Mouse (Mus musculus) G1E-ER4 (cell line): ENCODE data around the gene Usp36. TPM values are rescaled to one million over a fixed set of nuclear protein-coding genes. Genes with fewer than 3 reads are reported as not detected.

Experiments used
- GATA1 ChIP-seq: IDR thresholded peaks from one replicate; pipeline ENCODE4 v1.8.0; 2012; ENCODE audit warnings: low read length, inconsistent platforms
- polyA plus RNA-seq: library from polyadenylated mRNA; stranded (reverse); fragments of >175 nt; gene quantifications from 2 replicates; pipeline ENCODE4 v1.2.3, GENCODE M21; 2012

The Usp36 gene
- polyA plus RNA-seq, 1 experiment: 56.9 TPM

DNA sequence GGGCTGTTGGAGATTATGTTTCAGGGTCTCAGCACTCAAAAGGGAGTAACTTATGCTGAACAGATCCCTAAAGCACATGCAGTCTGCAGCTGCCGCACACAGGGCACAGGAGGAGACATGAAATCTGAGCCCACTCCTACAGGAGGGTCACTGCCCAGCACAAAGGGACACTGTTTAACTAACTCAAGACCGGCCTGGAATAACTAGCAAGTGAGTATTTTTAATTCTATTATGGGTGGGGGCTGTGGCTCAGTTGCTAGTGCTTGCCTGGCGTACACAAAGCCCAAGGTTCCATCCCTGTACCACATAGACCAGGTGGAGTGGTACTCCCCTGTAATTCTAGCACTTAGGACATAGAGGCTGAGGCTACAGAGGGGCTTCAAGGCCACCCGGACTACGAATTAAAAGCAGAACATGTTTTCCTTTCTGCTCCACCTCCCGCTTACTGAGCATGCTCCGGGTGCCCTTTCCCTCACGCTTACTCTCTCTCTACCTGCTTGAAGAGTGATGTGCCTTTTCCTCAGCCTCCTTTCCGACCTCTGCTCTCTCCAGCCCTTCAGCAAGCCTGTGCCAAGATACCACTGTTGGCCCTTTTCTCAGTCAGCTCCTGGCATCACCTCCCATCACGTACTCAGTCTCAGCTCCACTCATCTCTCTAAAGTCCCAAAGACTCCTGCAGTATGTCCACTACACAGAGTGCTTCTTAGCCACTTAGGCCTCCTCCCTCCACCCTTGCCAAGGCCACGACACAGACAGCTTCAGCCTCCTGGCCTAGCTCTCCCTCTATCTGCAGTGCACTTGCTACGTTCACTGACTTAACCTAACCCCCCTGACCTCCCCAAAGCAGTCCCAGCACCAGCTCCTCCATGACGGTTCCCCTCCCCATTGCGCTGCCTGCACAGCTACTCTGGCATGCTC, 50.5 kb downstream of the Usp36 start:
- TF ChIP-seq GATA1: no peak

DNA sequence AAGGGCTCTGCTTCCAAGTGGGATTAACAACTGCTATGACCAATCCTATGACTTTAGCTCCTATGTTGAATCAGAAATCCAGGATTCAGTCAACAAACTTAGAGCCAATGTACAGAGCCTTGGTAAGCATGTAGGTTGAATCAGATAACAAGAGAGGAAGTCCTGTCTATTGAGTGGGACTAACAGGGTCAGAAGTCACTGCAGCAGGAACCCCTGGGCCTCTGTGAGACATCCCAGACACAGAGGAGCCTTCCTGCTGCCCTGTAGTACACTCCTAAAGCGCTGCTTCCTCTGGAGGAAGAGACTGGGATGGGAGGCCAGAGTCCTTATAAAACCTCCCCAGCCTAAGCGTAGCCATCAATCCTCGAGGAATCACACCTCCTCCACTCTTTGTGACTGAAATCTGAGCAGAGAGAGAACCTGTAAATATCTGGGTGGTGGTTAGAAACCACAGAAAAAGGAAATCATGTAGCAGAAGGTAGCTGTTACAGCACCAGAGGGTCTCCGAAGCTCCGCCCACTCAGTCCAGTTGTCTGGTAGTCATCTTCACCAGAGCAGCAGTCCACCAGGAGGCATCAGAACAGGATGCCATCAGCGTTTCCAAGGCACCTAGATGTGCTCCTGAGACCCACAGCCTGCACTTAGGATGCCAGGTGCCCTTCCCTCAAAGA, 53.4 kb downstream of the Usp36 start:
- TF ChIP-seq GATA1: no peak

GRCm38 (mm10) chr11:118234929-118235328, 55.1 kb downstream of the Usp36 start:
- TF ChIP-seq GATA1: no peak

GRCm38 (mm10) chr11:118234500-118234899, 55.5 kb downstream of the Usp36 start:
- TF ChIP-seq GATA1: no peak

- no peak for TF ChIP-seq GATA1
These were observed 56.1 kb downstream of the Usp36 start for GRCm38 (mm10) chr11:118233924-118234323.

GRCm38 (mm10) chr11:118232314-118232831, 57.7 kb downstream of the Usp36 start:
- no peak for TF ChIP-seq GATA1

GRCm38 (mm10) chr11:118229941-118230340, 60.1 kb downstream of the Usp36 start:
- no peak for TF ChIP-seq GATA1

- no peak for TF ChIP-seq GATA1
These were observed 62.4 kb downstream of the Usp36 start for GRCm38 (mm10) chr11:118227650-118228049.

GRCm38 (mm10) chr11:118226850-118227249, 63.2 kb downstream of the Usp36 start:
- no peak for TF ChIP-seq GATA1

DNA sequence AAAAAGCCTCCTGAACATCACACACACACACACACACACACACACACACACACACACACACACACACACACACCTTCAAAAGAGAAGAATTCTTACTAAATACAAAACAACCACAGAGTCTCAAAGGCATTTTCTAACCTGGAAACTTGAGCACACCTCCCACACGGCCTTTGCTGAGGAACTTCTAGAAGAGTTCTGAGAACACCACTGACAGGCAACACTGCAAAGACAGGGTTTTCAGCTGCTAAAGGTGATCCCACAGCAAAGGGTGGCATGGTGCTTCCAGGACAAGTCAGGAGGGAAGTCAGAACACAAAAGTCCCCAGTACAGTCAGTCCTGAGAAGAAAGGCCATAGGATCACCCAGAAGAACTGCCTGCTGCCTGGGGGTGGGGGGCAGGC, 64.2 kb downstream of the Usp36 start:
- TF ChIP-seq GATA1: no peak

GRCm38 (mm10) chr11:118225056-118225836, 64.8 kb downstream of the Usp36 start:
- no peak for TF ChIP-seq GATA1

DNA sequence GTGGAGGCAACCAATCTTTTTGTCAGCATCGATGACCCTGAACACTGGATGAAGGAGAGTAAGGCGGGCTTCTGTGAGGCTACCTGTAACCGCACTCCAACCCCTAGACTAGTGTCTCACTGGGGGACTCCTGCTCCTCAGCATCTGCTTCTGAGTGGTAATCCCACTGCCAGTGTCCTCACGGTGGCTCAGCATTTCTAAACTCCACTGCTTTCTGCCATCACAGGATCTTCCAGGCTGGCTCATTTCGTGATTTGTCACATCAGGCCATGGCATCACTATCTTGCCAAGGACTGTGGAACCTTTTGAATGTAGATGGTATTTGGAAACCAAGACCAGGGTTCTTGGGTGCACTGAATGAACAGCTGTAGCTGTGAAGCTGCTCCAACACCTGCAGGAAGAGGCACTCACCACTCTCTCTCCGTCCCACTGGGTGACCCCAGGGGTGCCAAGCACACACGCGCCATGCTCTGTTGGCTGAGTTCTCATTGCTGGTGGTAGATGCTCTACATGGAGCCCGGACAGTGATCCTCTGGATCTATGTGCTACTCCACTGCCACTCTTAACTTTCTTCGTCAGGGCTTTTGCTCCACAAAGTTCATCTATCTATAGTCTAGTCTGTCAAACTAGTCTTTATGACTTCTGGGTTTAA, 66.5 kb downstream of the Usp36 start:
- no peak for TF ChIP-seq GATA1

- TF ChIP-seq GATA1: no peak
These were observed 67.1 kb downstream of the Usp36 start for GRCm38 (mm10) chr11:118222917-118223316.

GRCm38 (mm10) chr11:118222351-118222885, 67.6 kb downstream of the Usp36 start:
- no peak for TF ChIP-seq GATA1

DNA sequence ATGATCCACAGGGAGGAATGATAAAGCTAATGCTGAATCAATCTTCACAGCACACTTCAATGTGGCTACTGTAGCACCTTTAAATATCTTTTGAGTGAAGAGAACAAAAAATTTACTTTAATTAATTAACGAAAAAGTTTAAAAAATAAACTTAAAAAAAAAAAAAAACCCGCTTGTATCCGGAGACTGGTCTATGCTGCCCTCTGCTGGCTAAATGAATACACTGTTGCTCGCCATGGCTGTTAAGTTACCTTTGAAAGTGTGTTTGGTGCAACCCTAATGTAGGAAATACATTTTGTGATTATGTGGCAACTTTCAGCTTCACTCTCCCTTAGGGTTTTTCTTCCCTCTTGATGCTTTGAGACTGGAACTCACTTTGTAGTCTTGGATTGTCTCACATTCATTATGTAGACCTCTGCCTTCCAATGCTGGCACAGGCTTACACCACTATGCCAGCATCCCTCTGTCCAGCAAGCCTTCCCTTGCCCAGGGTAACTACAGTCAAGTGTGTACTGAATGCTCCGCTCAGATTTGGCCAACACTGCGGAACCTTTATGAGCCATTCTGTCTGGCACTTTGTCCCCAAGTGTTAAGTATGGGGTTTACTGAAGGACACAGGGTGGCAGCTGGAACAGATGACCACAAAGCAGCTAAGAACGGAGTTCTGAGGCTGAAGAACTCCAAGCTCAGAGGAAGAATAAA, 69.3 kb downstream of the Usp36 start:
- no peak for TF ChIP-seq GATA1
